Mouse (Mus musculus): ENCODE results near the gene Zfp358. TPM values are rescaled to one million over a fixed set of nuclear protein-coding genes. Genes with fewer than 3 reads are reported as not detected.
A peak's percentile ranks its signal among the peaks of the same experiment; 100 is the strongest.

The Zfp358 gene
- polyA plus RNA-seq, 1 experiment from 2014 or later: 34.1 TPM

- WGBS: 29% methylated on average over 13 of the region's 13 CpGs
- Histone ChIP-seq H3K4me2 (ENCODE audit: low read depth, low read length, severe bottlenecking) (peak overlapping the region; percentile 97), H3K4me3 (ENCODE audit: low read depth, low read length) (peak overlapping the region; percentile 53), H3K27ac (ENCODE audit: low read depth, low read length) (no peak overlapping the region), H3K36me3 (ENCODE audit: control insufficient read depth, insufficient read depth, low read length) (no peaks in the 10 kb centered on the region; the same call in none of the 2 replicates), H3K27me3 (ENCODE audit: control insufficient read depth, insufficient read depth, low read length) (no peaks in the 10 kb centered on the region), H3K9ac (ENCODE audit: low read length) (peak overlapping the region; percentile 67; the same call in 1 of the 2 replicates), H3K9me3 (ENCODE audit: control insufficient read depth, low read length) (no peaks in the 10 kb centered on the region), H3K4me1 (replicated peaks; ENCODE audit: control insufficient read depth, insufficient read depth, low read length) (peaks cover 2% of the 10 kb centered on the region; the same call in 1 of the 2 replicates)
- ATAC-seq (replicated peaks; ENCODE audit: low FRiP score) (no peak), DNase-seq (ENCODE audit: low spot score) (no peak)
Observed at GRCm38 (mm10) chr8:3514681-3515247, 21.8 kb downstream of the Zfp358 start.

DNA sequence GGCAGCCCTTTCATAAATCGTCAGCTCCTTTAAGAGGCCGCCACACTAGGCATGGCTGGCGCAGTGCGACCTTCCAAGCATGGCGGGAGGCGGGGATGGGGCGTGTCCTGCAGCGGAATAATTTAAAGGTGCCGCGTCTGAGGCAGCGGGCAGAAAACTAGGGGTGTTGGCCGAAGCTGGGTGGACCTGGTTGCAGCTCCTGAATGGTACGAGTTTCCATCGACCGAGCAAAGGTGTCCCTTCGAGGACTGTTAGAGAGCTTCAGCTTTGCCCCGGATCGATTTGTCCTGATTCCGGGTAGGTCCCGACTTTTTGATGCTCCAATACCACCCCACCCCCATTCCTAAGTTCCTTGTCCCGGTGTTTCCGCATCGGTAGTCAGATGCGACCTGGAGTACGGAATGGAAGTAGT, 22.3 kb downstream of the Zfp358 start, which contains the start of gene Pnpla6:
Gene Pnpla6, plus strand, starts transcription at position 125 of the 412 bp plus-strand sequence.
- H3K9me3 ChIP-seq (ENCODE audit: control insufficient read depth, low read length): no peaks in the 10 kb centered on the region
- peak within 1 kb of the TSS; percentile 67 for H3K9ac ChIP-seq (ENCODE audit: low read length)
- no peaks in the 10 kb centered on the region; the same call in none of the 2 replicates for H3K36me3 ChIP-seq (ENCODE audit: control insufficient read depth, insufficient read depth, low read length)
- H3K27me3 ChIP-seq (ENCODE audit: control insufficient read depth, insufficient read depth, low read length): no peaks in the 10 kb centered on the region
- H3K27ac ChIP-seq (ENCODE audit: low read depth, low read length): no peak within 1 kb of the TSS
- peaks cover 2% of the 10 kb centered on the region; the same call in 1 of the 2 replicates for H3K4me1 ChIP-seq (replicated peaks; ENCODE audit: control insufficient read depth, insufficient read depth, low read length)
- peak; percentile 89 for DNase-seq (ENCODE audit: low spot score)
- peak within 1 kb of the TSS; percentile 97 for H3K4me2 ChIP-seq (ENCODE audit: low read depth, low read length, severe bottlenecking)
- WGBS: under 1% methylated on average over 25 of the region's 25 CpGs
- H3K4me3 ChIP-seq (ENCODE audit: low read depth, low read length): peak within 1 kb of the TSS; percentile 53
- ATAC-seq (replicated peaks; ENCODE audit: low FRiP score): peak; percentile 82

DNA sequence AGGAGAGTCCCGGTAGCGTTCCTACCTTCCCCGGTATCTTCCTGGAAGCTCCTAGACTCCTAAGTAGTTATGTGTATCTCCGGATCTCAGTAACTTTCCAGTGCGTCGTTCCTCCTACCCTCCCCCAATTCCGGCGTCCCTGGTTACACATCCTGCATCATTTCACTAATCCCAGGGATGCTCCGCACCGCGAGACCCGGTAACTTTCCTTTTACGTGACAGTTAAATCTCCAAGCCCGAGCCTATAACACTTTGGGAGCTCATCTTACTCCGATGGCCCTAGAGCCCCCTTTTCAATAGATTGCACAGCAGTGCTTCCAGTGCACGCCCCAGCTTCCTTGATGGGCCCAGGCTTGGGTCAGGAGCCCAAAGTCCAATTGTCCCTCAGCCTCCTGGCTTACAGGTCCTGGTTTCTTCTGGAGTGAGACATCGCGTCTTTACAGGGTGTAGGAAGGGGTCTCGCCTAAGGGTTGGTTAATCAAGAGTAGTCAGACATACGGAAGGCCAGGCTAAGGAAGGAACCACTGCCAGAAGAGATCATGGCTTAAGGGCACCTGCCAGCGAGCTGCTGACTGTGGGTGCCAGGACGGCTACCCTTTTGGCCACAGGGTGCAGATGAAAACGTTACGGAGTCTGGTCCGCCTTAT, 23.0 kb downstream of the Zfp358 start:
- peak overlapping the region; percentile 67 for H3K9ac ChIP-seq (ENCODE audit: low read length)
- H3K27me3 ChIP-seq (ENCODE audit: control insufficient read depth, insufficient read depth, low read length): no peaks in the 10 kb centered on the region
- peaks cover 2% of the 10 kb centered on the region; the same call in 1 of the 2 replicates for H3K4me1 ChIP-seq (replicated peaks; ENCODE audit: control insufficient read depth, insufficient read depth, low read length)
- H3K9me3 ChIP-seq (ENCODE audit: control insufficient read depth, low read length): no peaks in the 10 kb centered on the region
- ATAC-seq (replicated peaks; ENCODE audit: low FRiP score) (peak; percentile 40), DNase-seq (ENCODE audit: low spot score) (peak; percentile 68)
- WGBS: under 1% methylated on average over 25 of the region's 25 CpGs
- H3K36me3 ChIP-seq (ENCODE audit: control insufficient read depth, insufficient read depth, low read length): no peaks in the 10 kb centered on the region; the same call in none of the 2 replicates
- peak overlapping the region; percentile 97 for H3K4me2 ChIP-seq (ENCODE audit: low read depth, low read length, severe bottlenecking)
- H3K4me3 ChIP-seq (ENCODE audit: low read depth, low read length): peak overlapping the region; percentile 53
- H3K27ac ChIP-seq (ENCODE audit: low read depth, low read length): no peak overlapping the region

DNA sequence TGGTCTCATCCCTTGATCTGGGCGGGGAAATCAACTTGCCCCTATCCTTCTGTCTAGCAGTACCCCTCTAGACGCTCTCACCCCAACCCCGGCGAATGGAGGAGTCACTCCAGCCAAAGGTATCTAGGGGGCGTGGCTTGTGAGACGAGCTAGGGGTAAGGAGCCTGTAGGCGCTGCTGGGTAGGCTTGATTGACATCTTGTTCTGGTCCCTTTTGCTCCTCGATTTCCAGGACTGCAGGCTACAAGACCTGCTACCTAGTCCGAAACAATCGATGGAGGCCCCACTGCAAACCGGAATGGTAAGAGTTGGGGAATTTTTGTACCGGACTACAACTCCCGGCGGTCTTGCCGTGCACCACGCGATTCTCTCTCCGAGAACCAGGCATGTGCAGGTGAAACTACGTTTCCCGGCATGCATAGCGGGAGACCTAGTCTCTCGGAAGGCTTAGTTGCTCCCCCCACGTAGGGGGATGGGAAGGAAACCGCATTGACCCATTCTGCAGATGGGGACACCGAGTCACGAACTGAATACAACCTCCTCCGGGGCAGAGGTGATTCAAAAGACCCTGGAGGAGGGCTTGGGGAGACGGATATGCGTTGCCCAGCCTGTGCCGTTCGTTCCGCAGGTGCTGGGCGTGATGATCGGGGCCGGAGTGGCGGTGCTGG, 23.6 kb downstream of the Zfp358 start:
- H3K4me1 ChIP-seq (replicated peaks; ENCODE audit: control insufficient read depth, insufficient read depth, low read length): peaks cover 2% of the 10 kb centered on the region; the same call in 1 of the 2 replicates
- H3K4me2 ChIP-seq (ENCODE audit: low read depth, low read length, severe bottlenecking): peak overlapping the region; percentile 97
- peak; percentile 88 for ATAC-seq (replicated peaks; ENCODE audit: low FRiP score)
- H3K9me3 ChIP-seq (ENCODE audit: control insufficient read depth, low read length): no peaks in the 10 kb centered on the region
- H3K4me3 ChIP-seq (ENCODE audit: low read depth, low read length): peak overlapping the region; percentile 53
- H3K36me3 ChIP-seq (ENCODE audit: control insufficient read depth, insufficient read depth, low read length): no peaks in the 10 kb centered on the region; the same call in 1 of the 2 replicates
- H3K9ac ChIP-seq (ENCODE audit: low read length): peak overlapping the region; percentile 67
- no peaks in the 10 kb centered on the region for H3K27me3 ChIP-seq (ENCODE audit: control insufficient read depth, insufficient read depth, low read length)
- 2% methylated on average over 36 of the region's 36 CpGs for WGBS
- DNase-seq (ENCODE audit: low spot score): peak; percentile 92
- no peak overlapping the region for H3K27ac ChIP-seq (ENCODE audit: low read depth, low read length)

DNA sequence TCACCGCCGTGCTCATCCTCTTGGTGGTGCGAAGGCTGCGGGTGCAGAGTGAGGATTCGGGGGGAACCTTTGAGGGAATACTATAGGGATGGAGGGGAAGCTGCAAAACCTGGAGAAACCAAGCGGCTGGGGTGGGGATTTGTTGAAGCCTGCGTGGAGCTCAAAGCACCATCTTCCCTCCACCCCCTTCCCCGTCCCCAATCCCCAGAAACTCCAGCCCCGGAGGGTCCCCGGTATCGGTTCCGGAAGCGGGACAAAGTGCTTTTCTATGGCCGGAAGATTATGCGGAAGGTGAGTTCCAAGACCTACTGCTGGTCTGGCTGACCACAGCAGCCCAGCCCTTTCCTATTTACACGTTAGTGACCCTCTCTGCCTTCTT, 24.2 kb downstream of the Zfp358 start:
- DNase-seq (ENCODE audit: low spot score): no peak
- ATAC-seq (replicated peaks; ENCODE audit: low FRiP score): no peak
- H3K4me3 ChIP-seq (ENCODE audit: low read depth, low read length): peak overlapping the region; percentile 53
- H3K9me3 ChIP-seq (ENCODE audit: control insufficient read depth, low read length): no peaks in the 10 kb centered on the region
- H3K4me2 ChIP-seq (ENCODE audit: low read depth, low read length, severe bottlenecking): peak overlapping the region; percentile 97
- H3K36me3 ChIP-seq (ENCODE audit: control insufficient read depth, insufficient read depth, low read length): no peaks in the 10 kb centered on the region; the same call in 1 of the 2 replicates
- H3K27ac ChIP-seq (ENCODE audit: low read depth, low read length): no peak overlapping the region
- 14% methylated on average over 16 of the region's 16 CpGs for WGBS
- H3K9ac ChIP-seq (ENCODE audit: low read length): peak overlapping the region; percentile 36; the same call in 1 of the 2 replicates
- no peaks in the 10 kb centered on the region for H3K27me3 ChIP-seq (ENCODE audit: control insufficient read depth, insufficient read depth, low read length)
- H3K4me1 ChIP-seq (replicated peaks; ENCODE audit: control insufficient read depth, insufficient read depth, low read length): peaks cover 2% of the 10 kb centered on the region; the same call in 1 of the 2 replicates

GRCm38 (mm10) chr8:3522007-3522697, 29.2 kb downstream of the Zfp358 start:
- H3K4me3 ChIP-seq (ENCODE audit: low read depth, low read length): no peak overlapping the region
- H3K27ac ChIP-seq (ENCODE audit: low read depth, low read length): no peak overlapping the region
- no peaks in the 10 kb centered on the region for H3K4me1 ChIP-seq (replicated peaks; ENCODE audit: control insufficient read depth, insufficient read depth, low read length)
- H3K27me3 ChIP-seq (ENCODE audit: control insufficient read depth, insufficient read depth, low read length): no peaks in the 10 kb centered on the region
- H3K9ac ChIP-seq (ENCODE audit: low read length): no peak overlapping the region
- H3K36me3 ChIP-seq (ENCODE audit: control insufficient read depth, insufficient read depth, low read length): peaks cover 3% of the 10 kb centered on the region; the same call in 1 of the 2 replicates
- WGBS: 91% methylated on average over 13 of the region's 13 CpGs
- no peaks in the 10 kb centered on the region for H3K9me3 ChIP-seq (ENCODE audit: control insufficient read depth, low read length)
- ATAC-seq (replicated peaks; ENCODE audit: low FRiP score) (no peak), DNase-seq (ENCODE audit: low spot score) (no peak)
- H3K4me2 ChIP-seq (ENCODE audit: low read depth, low read length, severe bottlenecking): no peak overlapping the region

DNA sequence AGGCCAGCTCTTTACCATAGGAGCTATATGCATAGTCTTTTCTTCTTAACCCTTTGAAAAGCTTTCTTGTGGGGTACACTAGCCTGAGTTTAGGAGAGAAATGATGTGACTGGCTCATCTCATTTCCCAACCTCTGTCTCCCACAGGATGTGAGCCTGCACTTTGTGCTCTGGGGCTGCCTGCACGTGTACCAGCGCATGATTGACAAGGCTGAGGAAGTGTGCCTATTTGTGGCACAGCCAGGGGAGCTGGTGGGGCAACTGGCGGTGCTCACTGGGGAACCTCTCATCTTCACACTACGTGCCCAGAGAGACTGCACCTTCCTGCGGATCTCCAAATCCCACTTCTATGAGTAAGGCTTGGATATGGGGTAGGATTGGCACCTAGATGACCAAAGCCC, 37.9 kb downstream of the Zfp358 start:
- WGBS: 94% methylated on average over 5 of the region's 5 CpGs
- peaks cover 2% of the 10 kb centered on the region; the same call in 1 of the 2 replicates for H3K36me3 ChIP-seq (ENCODE audit: control insufficient read depth, insufficient read depth, low read length)
- no peak overlapping the region for H3K9ac ChIP-seq (ENCODE audit: low read length)
- H3K27me3 ChIP-seq (ENCODE audit: control insufficient read depth, insufficient read depth, low read length): no peaks in the 10 kb centered on the region
- DNase-seq (ENCODE audit: low spot score): no peak
- ATAC-seq (replicated peaks; ENCODE audit: low FRiP score): no peak
- H3K9me3 ChIP-seq (ENCODE audit: control insufficient read depth, low read length): no peaks in the 10 kb centered on the region
- no peak overlapping the region for H3K4me3 ChIP-seq (ENCODE audit: low read depth, low read length)
- no peaks in the 10 kb centered on the region for H3K4me1 ChIP-seq (replicated peaks; ENCODE audit: control insufficient read depth, insufficient read depth, low read length)
- H3K4me2 ChIP-seq (ENCODE audit: low read depth, low read length, severe bottlenecking): no peak overlapping the region
- no peak overlapping the region for H3K27ac ChIP-seq (ENCODE audit: low read depth, low read length)

GRCm38 (mm10) chr8:3531936-3532335, 39.0 kb downstream of the Zfp358 start:
- no peak overlapping the region for H3K4me2 ChIP-seq (ENCODE audit: low read depth, low read length, severe bottlenecking)
- H3K9me3 ChIP-seq (ENCODE audit: control insufficient read depth, low read length): no peaks in the 10 kb centered on the region
- H3K27me3 ChIP-seq (ENCODE audit: control insufficient read depth, insufficient read depth, low read length): no peaks in the 10 kb centered on the region
- 95% methylated on average over 18 of the region's 18 CpGs for WGBS
- peaks cover 2% of the 10 kb centered on the region; the same call in 1 of the 2 replicates for H3K36me3 ChIP-seq (ENCODE audit: control insufficient read depth, insufficient read depth, low read length)
- ATAC-seq (replicated peaks; ENCODE audit: low FRiP score): no peak
- H3K4me3 ChIP-seq (ENCODE audit: low read depth, low read length): no peak overlapping the region
- H3K27ac ChIP-seq (ENCODE audit: low read depth, low read length): no peak overlapping the region
- H3K9ac ChIP-seq (ENCODE audit: low read length): no peak overlapping the region
- DNase-seq (ENCODE audit: low spot score): peak; percentile 42
- H3K4me1 ChIP-seq (replicated peaks; ENCODE audit: control insufficient read depth, insufficient read depth, low read length): no peaks in the 10 kb centered on the region

Data from forebrain, embryonic 11.5 days (tissue).